Mouse (Mus musculus): ENCODE results near the gene Fras1.

- TF ChIP-seq POLR2A (IDR thresholded peaks at IDR 0.05; ENCODE audit: low read depth, low read length) (no peak), CTCF (IDR thresholded peaks at IDR 0.05; ENCODE audit: extremely low read depth, insufficient read length, insufficient replicate concordance, low read depth, low read length) (no peak)
These were observed 342.7 kb downstream of the Fras1 start for GRCm38 (mm10) chr5:96716273-96717034.
